Mouse (Mus musculus): ENCODE measurements at regions not wholly inside any gene's neighbourhood (a gene's known extent, or its start where the extent isn't known, plus 50 kb on each side); places are given as distances from the start of the nearest gene placed in this dataset.

GRCm38 (mm10) chr6:117504771-117505170 is 336.2 kb upstream of the Zfp637 start:
- no peak for DNase-seq (ENCODE audit: low read depth, low spot score)

- DNase-seq (ENCODE audit: low read depth, low spot score) = no peak
These were observed 335.5 kb upstream of the Zfp637 start for GRCm38 (mm10) chr6:117505431-117505830.

GRCm38 (mm10) chr6:117506619-117507018 is 334.4 kb upstream of the Zfp637 start:
- DNase-seq (ENCODE audit: low read depth, low spot score) = no peak

- no peak for DNase-seq (ENCODE audit: low read depth, low spot score)
These were observed 332.1 kb upstream of the Zfp637 start for GRCm38 (mm10) chr6:117508860-117509259.

GRCm38 (mm10) chr6:117510026-117510425 is 331.0 kb upstream of the Zfp637 start:
- no peak for DNase-seq (ENCODE audit: low read depth, low spot score)

- DNase-seq (ENCODE audit: low read depth, low spot score) = no peak
These were observed 326.1 kb upstream of the Zfp637 start for GRCm38 (mm10) chr6:117514831-117515230.

- no peak for DNase-seq (ENCODE audit: low read depth, low spot score)
These were observed 324.1 kb upstream of the Zfp637 start for GRCm38 (mm10) chr6:117516906-117517305.

GRCm38 (mm10) chr6:117518939-117519338 is 322.0 kb upstream of the Zfp637 start:
- DNase-seq (ENCODE audit: low read depth, low spot score) = no peak

- no peak for DNase-seq (ENCODE audit: low read depth, low spot score)
These were observed 321.5 kb upstream of the Zfp637 start for GRCm38 (mm10) chr6:117519466-117519865.

GRCm38 (mm10) chr6:117526161-117526935 is 314.6 kb upstream of the Zfp637 start:
- DNase-seq (ENCODE audit: low read depth, low spot score) = no peak

GRCm38 (mm10) chr6:117527526-117527925 is 313.5 kb upstream of the Zfp637 start:
- DNase-seq (ENCODE audit: low read depth, low spot score) = no peak

- no peak for DNase-seq (ENCODE audit: low read depth, low spot score)
These were observed 306.8 kb upstream of the Zfp637 start for GRCm38 (mm10) chr6:117534149-117534548.

- no peak for DNase-seq (ENCODE audit: low read depth, low spot score)
These were observed 306.0 kb upstream of the Zfp637 start for GRCm38 (mm10) chr6:117534991-117535390.

GRCm38 (mm10) chr6:117536084-117536483 is 304.9 kb upstream of the Zfp637 start:
- DNase-seq (ENCODE audit: low read depth, low spot score) = no peak

- DNase-seq (ENCODE audit: low read depth, low spot score) = no peak
These were observed 298.5 kb upstream of the Zfp637 start for GRCm38 (mm10) chr6:117542431-117542830.

GRCm38 (mm10) chr6:117544276-117545196 is 296.4 kb upstream of the Zfp637 start:
- DNase-seq (ENCODE audit: low read depth, low spot score) = no peak

GRCm38 (mm10) chr6:117550930-117551329 is 290.1 kb upstream of the Zfp637 start:
- DNase-seq (ENCODE audit: low read depth, low spot score) = no peak

GRCm38 (mm10) chr6:117552006-117552667 is 288.8 kb upstream of the Zfp637 start:
- no peak for DNase-seq (ENCODE audit: low read depth, low spot score)

- no peak for DNase-seq (ENCODE audit: low read depth, low spot score)
These were observed 277.8 kb upstream of the Zfp637 start for GRCm38 (mm10) chr6:117563159-117563558.

- DNase-seq (ENCODE audit: low read depth, low spot score) = no peak
These were observed 277.3 kb upstream of the Zfp637 start for GRCm38 (mm10) chr6:117563704-117564103.

- DNase-seq (ENCODE audit: low read depth, low spot score) = no peak
These were observed 274.2 kb upstream of the Zfp637 start for GRCm38 (mm10) chr6:117566786-117567185.

GRCm38 (mm10) chr6:117567691-117568090 is 273.3 kb upstream of the Zfp637 start:
- DNase-seq (ENCODE audit: low read depth, low spot score) = no peak
